Mouse (Mus musculus) cerebral cortex, adult 2 months (tissue): Measurements from ENCODE around the gene Slc38a3.

Source experiments
- WGBS: fragments of 180-500 bp; shearing (Covaris S2); methylation state at CpG from one replicate; pipeline ENCODE4 v1.1.7; 2018; 5-methylcytosine and 5-hydroxymethylcytosine counted together

Slc38a3 gene

GRCm38 (mm10) chr9:107617461-107617860 lies 51.9 kb downstream of the Slc38a3 start:
- 70% methylated on average over 2 of the region's 2 CpGs for WGBS

GRCm38 (mm10) chr9:107615035-107615434 lies 54.3 kb downstream of the Slc38a3 start:
- WGBS = 71% methylated on average over 4 of the region's 4 CpGs

GRCm38 (mm10) chr9:107612945-107613569 lies 56.3 kb downstream of the Slc38a3 start:
- 7% methylated on average over 12 of the region's 12 CpGs for WGBS

GRCm38 (mm10) chr9:107612191-107612944 lies 57.0 kb downstream of the Slc38a3 start:
- 1% methylated on average over 48 of the region's 48 CpGs for WGBS

- WGBS = 24% methylated on average over 6 of the region's 6 CpGs
These were observed 57.7 kb downstream of the Slc38a3 start for GRCm38 (mm10) chr9:107611456-107612190.

GRCm38 (mm10) chr9:107609433-107609830 lies 59.9 kb downstream of the Slc38a3 start:
- 77% methylated on average over 4 of the region's 4 CpGs for WGBS

- 53% methylated on average over 12 of the region's 12 CpGs for WGBS
These were observed 60.4 kb downstream of the Slc38a3 start, which contains the start of gene Sema3b for GRCm38 (mm10) chr9:107608741-107609432. Gene Sema3b (minus strand): TSS chr9:107609229.

GRCm38 (mm10) chr9:107607653-107608245 lies 61.6 kb downstream of the Slc38a3 start:
- WGBS = 76% methylated on average over 9 of the region's 9 CpGs

- 95% methylated on average over 2 of the region's 2 CpGs for WGBS
These were observed 62.3 kb downstream of the Slc38a3 start for GRCm38 (mm10) chr9:107607036-107607435.

- WGBS = 67% methylated on average over 9 of the region's 9 CpGs
These were observed 62.7 kb downstream of the Slc38a3 start for GRCm38 (mm10) chr9:107606591-107606990.

- 74% methylated on average over 23 of the region's 23 CpGs for WGBS
These were observed 64.2 kb downstream of the Slc38a3 start for GRCm38 (mm10) chr9:107605041-107605661.

- 88% methylated on average over 6 of the region's 6 CpGs for WGBS
These were observed 66.1 kb downstream of the Slc38a3 start for GRCm38 (mm10) chr9:107603251-107603650.

GRCm38 (mm10) chr9:107602068-107602648 lies 67.2 kb downstream of the Slc38a3 start:
- 8% methylated on average over 10 of the region's 10 CpGs for WGBS

- 84% methylated on average over 11 of the region's 11 CpGs for WGBS
These were observed 68.1 kb downstream of the Slc38a3 start for GRCm38 (mm10) chr9:107601275-107601674.

GRCm38 (mm10) chr9:107600745-107601144 lies 68.6 kb downstream of the Slc38a3 start:
- 80% methylated on average over 12 of the region's 12 CpGs for WGBS
